Mouse (Mus musculus) hindbrain, embryonic 13.5 days (tissue): ENCODE data around the gene Odf3b. TPM values are rescaled to one million over a fixed set of nuclear protein-coding genes. Genes with fewer than 3 reads are reported as not detected.

ENCODE experiments used
- ATAC-seq: fragments of 200-750 bp; cut with Nextera tagmentation; 2 replicates; pipeline ENCODE4 v1.8.0; 2017; ENCODE audit warnings: moderate TSS enrichment; ENCODE audit not compliant: low FRiP score
- H3K27ac ChIP-seq: fragments of 300-500 bp; sonication (generic); 2 replicates; pipeline ENCODE4 v1.5.1; 2015; ENCODE audit warnings: inconsistent platforms, mild to moderate bottlenecking, moderate library complexity
- H3K27me3 ChIP-seq: fragments of 300-500 bp; sonication (generic); 2 replicates; pipeline ENCODE4 v1.6.1; 2015; ENCODE audit warnings: mild to moderate bottlenecking, inconsistent platforms
- H3K36me3 ChIP-seq: fragments of 300-500 bp; sonication (generic); 2 replicates; pipeline ENCODE4 v1.6.1; 2015; ENCODE audit warnings: mild to moderate bottlenecking, inconsistent platforms
- H3K4me1 ChIP-seq: fragments of 300-500 bp; sonication (generic); replicated peaks from 2 replicates; pipeline ENCODE4 v1.6.1; 2015; ENCODE audit warnings: inconsistent platforms
- H3K4me2 ChIP-seq: fragments of 300-500 bp; sonication (generic); 2 replicates; pipeline ENCODE4 v1.6.1; 2015; ENCODE audit warnings: inconsistent platforms, mild to moderate bottlenecking, moderate library complexity
- H3K4me3 ChIP-seq: fragments of 300-500 bp; sonication (generic); 2 replicates; pipeline ENCODE4 v1.5.1; 2015; ENCODE audit warnings: mild to moderate bottlenecking, inconsistent platforms
- H3K9ac ChIP-seq: fragments of 300-500 bp; sonication (generic); 2 replicates; pipeline ENCODE4 v1.6.1; 2015; ENCODE audit warnings: mild to moderate bottlenecking, inconsistent platforms
- H3K9me3 ChIP-seq: fragments of 300-500 bp; sonication (generic); 2 replicates; pipeline ENCODE4 v1.6.1; 2016; ENCODE audit warnings: inconsistent platforms
- WGBS: fragments of 180-500 bp; shearing (Covaris S2); methylation state at CpG from one replicate; pipeline ENCODE4 v1.1.7; 2015; 5-methylcytosine and 5-hydroxymethylcytosine counted together
- polyA plus RNA-seq: library from polyadenylated mRNA; unstranded; fragments of >200 nt; fragmentation: Nextera tagmentation; extraction: Ambion mirVana; gene quantifications from 2 replicates; pipeline ENCODE4 v1.2.1, GENCODE M21; 2015

Odf3b gene
- polyA plus RNA-seq = 2.4 and 3.4 TPM in 2 replicates

- Histone ChIP-seq H3K27me3 (peaks cover 56% of the 10 kb centered on the region), H3K4me2 (peak within 1 kb of the TSS; percentile 61), H3K9me3 (no peaks in the 10 kb centered on the region), H3K4me1 (peaks cover 31% of the 10 kb centered on the region), H3K27ac (no peak within 1 kb of the TSS), H3K9ac (peak within 1 kb of the TSS; percentile 63), H3K4me3 (peak within 1 kb of the TSS; percentile 37), H3K36me3 (no peaks in the 10 kb centered on the region)
- no peak for ATAC-seq
- 1% methylated on average over 33 of the region's 33 CpGs for WGBS
Observed at GRCm38 (mm10) chr15:89378831-89379401, at the start of gene Odf3b. Gene Odf3b (minus strand): TSS chr15:89379282.

GRCm38 (mm10) chr15:89428136-89428790, 49.2 kb upstream of the Odf3b start:
- ATAC-seq = no peak
- 87% methylated on average over 19 of the region's 19 CpGs for WGBS
- H3K9ac ChIP-seq = peak overlapping the region; percentile 84

GRCm38 (mm10) chr15:89426716-89427115, 47.6 kb upstream of the Odf3b start:
- Histone ChIP-seq H3K27me3 (no peaks in the 10 kb centered on the region), H3K4me1 (peaks cover 28% of the 10 kb centered on the region), H3K9ac (no peak overlapping the region), H3K4me2 (no peak overlapping the region), H3K4me3 (no peak overlapping the region), H3K9me3 (no peaks in the 10 kb centered on the region), H3K27ac (no peak overlapping the region), H3K36me3 (peaks cover 51% of the 10 kb centered on the region)
- no peak for ATAC-seq
- 94% methylated on average over 10 of the region's 10 CpGs for WGBS

More at GRCm38 (mm10) chr15:89428136-89428790, 49.2 kb upstream of the Odf3b start:
- Histone ChIP-seq H3K4me1 (peaks cover 28% of the 10 kb centered on the region), H3K4me2 (peak overlapping the region; percentile 90), H3K27ac (0 out of 2 replicates have a peak overlapping the region, but pooled peaks have one; percentile 98), H3K9me3 (no peaks in the 10 kb centered on the region), H3K36me3 (peaks cover 39% of the 10 kb centered on the region), H3K4me3 (peak overlapping the region; percentile 78), H3K27me3 (no peaks in the 10 kb centered on the region)

- no peak within 1 kb of the TSS for H3K4me2 ChIP-seq
- H3K36me3 ChIP-seq = peaks cover 58% of the 10 kb centered on the region
- H3K9ac ChIP-seq = no peak within 1 kb of the TSS
- H3K9me3 ChIP-seq = no peaks in the 10 kb centered on the region
- peaks cover 18% of the 10 kb centered on the region for H3K4me1 ChIP-seq
- no peak within 1 kb of the TSS for H3K4me3 ChIP-seq
- WGBS = 35% methylated on average over 6 of the region's 6 CpGs
- H3K27me3 ChIP-seq = no peaks in the 10 kb centered on the region
- no peak for ATAC-seq
- no peak within 1 kb of the TSS for H3K27ac ChIP-seq
Observed at GRCm38 (mm10) chr15:89425711-89426121, 46.6 kb upstream of the Odf3b start, which contains the start of gene Cpt1b. Gene Cpt1b (minus strand): TSS chr15:89425863.

- H3K4me1 ChIP-seq = peaks cover 14% of the 10 kb centered on the region
- H3K27ac ChIP-seq = no peak overlapping the region
- H3K27me3 ChIP-seq = no peaks in the 10 kb centered on the region
- ATAC-seq = no peak
- no peak overlapping the region for H3K9ac ChIP-seq
- 90% methylated on average over 8 of the region's 8 CpGs for WGBS
- H3K36me3 ChIP-seq = peaks cover 69% of the 10 kb centered on the region
- H3K4me3 ChIP-seq = no peak overlapping the region
- H3K4me2 ChIP-seq = no peak overlapping the region
- no peaks in the 10 kb centered on the region for H3K9me3 ChIP-seq
Observed at GRCm38 (mm10) chr15:89424621-89425020, 45.5 kb upstream of the Odf3b start.

GRCm38 (mm10) chr15:89421938-89422337, 42.9 kb upstream of the Odf3b start:
- H3K4me1 ChIP-seq = no peaks in the 10 kb centered on the region
- no peaks in the 10 kb centered on the region for H3K27me3 ChIP-seq
- H3K4me2 ChIP-seq = no peak overlapping the region
- no peak for ATAC-seq
- H3K9me3 ChIP-seq = no peaks in the 10 kb centered on the region
- WGBS = 92% methylated on average over 9 of the region's 9 CpGs
- H3K9ac ChIP-seq = no peak overlapping the region
- H3K27ac ChIP-seq = no peak overlapping the region
- peaks cover 86% of the 10 kb centered on the region for H3K36me3 ChIP-seq
- H3K4me3 ChIP-seq = no peak overlapping the region

- Histone ChIP-seq H3K4me1 (no peaks in the 10 kb centered on the region), H3K4me3 (no peak overlapping the region), H3K4me2 (no peak overlapping the region), H3K27ac (no peak overlapping the region), H3K9me3 (no peaks in the 10 kb centered on the region), H3K36me3 (peaks cover 43% of the 10 kb centered on the region), H3K9ac (no peak overlapping the region), H3K27me3 (no peaks in the 10 kb centered on the region)
- no peak for ATAC-seq
- 94% methylated on average over 8 of the region's 8 CpGs for WGBS
Observed at GRCm38 (mm10) chr15:89415282-89415681, 36.2 kb upstream of the Odf3b start.

GRCm38 (mm10) chr15:89410118-89410517, 31.0 kb upstream of the Odf3b start, which contains the start of gene Syce3:
Gene Syce3 (minus strand): TSS chr15:89410503.
- no peak for ATAC-seq
- Histone ChIP-seq H3K27me3 (no peaks in the 10 kb centered on the region), H3K9me3 (peaks cover 13% of the 10 kb centered on the region), H3K4me2 (no peak within 1 kb of the TSS), H3K36me3 (no peaks in the 10 kb centered on the region), H3K4me1 (no peaks in the 10 kb centered on the region), H3K4me3 (no peak within 1 kb of the TSS), H3K27ac (no peak within 1 kb of the TSS), H3K9ac (no peak within 1 kb of the TSS)
- WGBS = 88% methylated on average over 22 of the region's 24 CpGs

GRCm38 (mm10) chr15:89406691-89407090, 27.6 kb upstream of the Odf3b start:
- Histone ChIP-seq H3K4me2 (no peak overlapping the region), H3K9ac (no peak overlapping the region), H3K4me1 (no peaks in the 10 kb centered on the region), H3K36me3 (no peaks in the 10 kb centered on the region), H3K4me3 (no peak overlapping the region), H3K9me3 (peaks cover 13% of the 10 kb centered on the region), H3K27ac (no peak overlapping the region), H3K27me3 (no peaks in the 10 kb centered on the region)
- ATAC-seq = no peak

- Histone ChIP-seq H3K4me1 (no peaks in the 10 kb centered on the region), H3K27ac (no peak overlapping the region), H3K4me3 (no peak overlapping the region), H3K36me3 (no peaks in the 10 kb centered on the region), H3K9ac (no peak overlapping the region), H3K9me3 (peaks cover 13% of the 10 kb centered on the region), H3K27me3 (no peaks in the 10 kb centered on the region), H3K4me2 (no peak overlapping the region)
- 88% methylated on average over 10 of the region's 10 CpGs for WGBS
- ATAC-seq = no peak
Observed at GRCm38 (mm10) chr15:89404831-89405623, 25.9 kb upstream of the Odf3b start.

- Histone ChIP-seq H3K4me3 (no peak overlapping the region), H3K4me2 (no peak overlapping the region), H3K27me3 (no peaks in the 10 kb centered on the region), H3K36me3 (no peaks in the 10 kb centered on the region), H3K4me1 (no peaks in the 10 kb centered on the region), H3K9me3 (0 out of 2 replicates have a peak, but pooled peaks cover 3% of the 10 kb centered on the region), H3K27ac (no peak overlapping the region), H3K9ac (no peak overlapping the region)
- no peak for ATAC-seq
- WGBS = 87% methylated on average over 1 of the region's 1 CpGs
Observed at GRCm38 (mm10) chr15:89402471-89402870, 23.4 kb upstream of the Odf3b start.

- WGBS = 90% methylated on average over 1 of the region's 1 CpGs
- Histone ChIP-seq H3K36me3 (no peaks in the 10 kb centered on the region), H3K4me3 (no peak overlapping the region), H3K9ac (no peak overlapping the region), H3K9me3 (no peaks in the 10 kb centered on the region), H3K4me1 (no peaks in the 10 kb centered on the region), H3K27me3 (no peaks in the 10 kb centered on the region), H3K27ac (no peak overlapping the region), H3K4me2 (no peak overlapping the region)
- no peak for ATAC-seq
Observed at GRCm38 (mm10) chr15:89399716-89400115, 20.6 kb upstream of the Odf3b start.
